Mouse (Mus musculus): ENCODE data around the gene Adipor2. TPM values are rescaled to one million over a fixed set of nuclear protein-coding genes. Genes with fewer than 3 reads are reported as not detected.

Gene Adipor2
- polyA plus RNA-seq, 1 experiment from 2014 or later = 45.5 TPM

DNA sequence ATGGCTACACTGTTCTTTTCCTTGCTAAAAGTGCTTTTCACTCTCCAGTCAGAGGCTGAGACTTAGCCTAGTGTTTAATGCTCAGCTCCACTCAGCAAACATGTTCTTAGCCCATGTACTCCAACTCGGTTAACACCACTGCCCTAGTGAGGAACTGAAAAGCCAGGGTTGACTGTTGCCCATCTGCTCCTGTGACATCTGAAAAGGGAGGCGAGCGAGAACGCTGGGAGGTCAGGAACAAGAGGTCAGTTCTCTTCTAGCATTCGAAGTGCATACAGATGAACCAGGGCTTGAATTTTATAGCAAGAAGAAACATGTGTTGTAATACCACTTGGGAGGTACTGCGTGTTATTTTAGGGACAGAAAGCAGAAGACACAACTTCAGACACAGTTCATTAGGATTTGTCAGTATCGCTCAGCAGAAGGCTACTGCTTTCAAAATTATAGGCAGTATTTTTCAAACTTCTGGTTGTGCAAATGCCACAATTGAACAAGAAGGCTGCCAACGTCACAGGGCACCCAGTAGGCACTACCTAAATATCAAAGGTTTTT, 59.4 kb downstream of the Adipor2 start:
- H3K27me3 ChIP-seq (replicated peaks; ENCODE audit: control insufficient read depth, insufficient read depth, low read length) = no peaks in the 10 kb centered on the region
- H3K4me3 ChIP-seq (ENCODE audit: low read depth, low read length) = no peak overlapping the region
- H3K27ac ChIP-seq (ENCODE audit: low read depth) = no peak overlapping the region
- no peaks in the 10 kb centered on the region for H3K4me1 ChIP-seq (replicated peaks; ENCODE audit: control insufficient read depth, insufficient read depth, low read length)
- 90% methylated on average over 8 of the region's 8 CpGs for WGBS
- H3K36me3 ChIP-seq (ENCODE audit: control insufficient read depth, insufficient read depth, low read length) = peaks cover 85% of the 10 kb centered on the region
- no peak for ATAC-seq (replicated peaks; ENCODE audit: low FRiP score, low TSS enrichment, low read depth)
- no peaks in the 10 kb centered on the region for H3K9me3 ChIP-seq (ENCODE audit: control insufficient read depth, low read length)
- H3K9ac ChIP-seq (ENCODE audit: low read length) = no peak overlapping the region
- DNase-seq (ENCODE audit: low spot score) = no peak
- no peak overlapping the region for H3K4me2 ChIP-seq (ENCODE audit: low read length)

DNA sequence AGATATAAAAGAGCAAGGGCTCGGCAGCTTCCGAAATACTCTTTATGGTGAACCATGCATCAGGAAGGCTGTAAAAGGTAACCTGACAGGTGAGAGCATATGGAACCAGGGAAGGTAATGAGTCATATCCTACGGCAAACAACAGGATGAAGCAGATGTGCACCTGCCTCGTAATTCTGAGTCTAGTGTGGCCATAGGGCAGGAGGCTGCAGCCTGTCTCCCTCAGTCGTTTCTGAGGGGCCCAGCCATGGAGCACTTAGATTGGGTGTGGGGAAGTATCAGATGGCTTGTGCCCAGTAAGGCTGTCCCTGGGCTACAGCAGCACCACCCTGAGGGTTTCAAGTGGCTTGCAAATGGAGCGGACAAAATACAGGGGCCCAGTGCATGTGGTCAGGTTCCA, 65.0 kb downstream of the Adipor2 start:
- 73% methylated on average over 6 of the region's 6 CpGs for WGBS
- Histone ChIP-seq H3K9me3 (ENCODE audit: control insufficient read depth, low read length) (no peaks in the 10 kb centered on the region), H3K4me2 (ENCODE audit: low read length) (no peak overlapping the region), H3K4me1 (replicated peaks; ENCODE audit: control insufficient read depth, insufficient read depth, low read length) (no peaks in the 10 kb centered on the region), H3K4me3 (ENCODE audit: low read depth, low read length) (no peak overlapping the region), H3K36me3 (ENCODE audit: control insufficient read depth, insufficient read depth, low read length) (peaks cover 44% of the 10 kb centered on the region), H3K27me3 (replicated peaks; ENCODE audit: control insufficient read depth, insufficient read depth, low read length) (no peaks in the 10 kb centered on the region), H3K27ac (ENCODE audit: low read depth) (no peak overlapping the region), H3K9ac (ENCODE audit: low read length) (no peak overlapping the region)
- ATAC-seq (replicated peaks; ENCODE audit: low FRiP score, low TSS enrichment, low read depth) (no peak), DNase-seq (ENCODE audit: low spot score) (no peak)

DNA sequence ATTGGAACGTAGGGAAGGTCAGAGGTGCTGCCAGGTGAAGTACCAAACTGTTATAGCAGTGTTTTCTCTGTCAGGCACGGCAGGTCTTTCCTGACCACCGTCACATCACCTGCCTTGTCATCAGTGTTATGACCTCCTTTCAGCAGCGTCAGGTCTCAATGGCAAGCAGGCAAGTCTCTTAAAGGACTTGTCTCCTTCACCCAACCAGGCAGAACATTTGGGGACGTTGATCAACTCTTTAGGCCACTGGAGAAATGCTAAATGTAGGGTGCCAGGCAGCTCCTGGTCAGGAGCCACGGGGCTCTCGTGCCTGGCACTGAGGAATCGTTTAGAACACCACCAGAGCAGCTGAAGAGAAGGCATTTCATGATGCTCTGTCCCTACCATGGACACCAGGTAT, 65.8 kb downstream of the Adipor2 start:
- Histone ChIP-seq H3K4me2 (ENCODE audit: low read length) (no peak overlapping the region), H3K9me3 (ENCODE audit: control insufficient read depth, low read length) (no peaks in the 10 kb centered on the region), H3K4me3 (ENCODE audit: low read depth, low read length) (no peak overlapping the region), H3K27ac (ENCODE audit: low read depth) (no peak overlapping the region), H3K9ac (ENCODE audit: low read length) (no peak overlapping the region), H3K27me3 (replicated peaks; ENCODE audit: control insufficient read depth, insufficient read depth, low read length) (no peaks in the 10 kb centered on the region), H3K4me1 (replicated peaks; ENCODE audit: control insufficient read depth, insufficient read depth, low read length) (no peaks in the 10 kb centered on the region), H3K36me3 (ENCODE audit: control insufficient read depth, insufficient read depth, low read length) (peaks cover 36% of the 10 kb centered on the region)
- DNase-seq (ENCODE audit: low spot score) (no peak), ATAC-seq (replicated peaks; ENCODE audit: low FRiP score, low TSS enrichment, low read depth) (no peak)
- 84% methylated on average over 8 of the region's 8 CpGs for WGBS

DNA sequence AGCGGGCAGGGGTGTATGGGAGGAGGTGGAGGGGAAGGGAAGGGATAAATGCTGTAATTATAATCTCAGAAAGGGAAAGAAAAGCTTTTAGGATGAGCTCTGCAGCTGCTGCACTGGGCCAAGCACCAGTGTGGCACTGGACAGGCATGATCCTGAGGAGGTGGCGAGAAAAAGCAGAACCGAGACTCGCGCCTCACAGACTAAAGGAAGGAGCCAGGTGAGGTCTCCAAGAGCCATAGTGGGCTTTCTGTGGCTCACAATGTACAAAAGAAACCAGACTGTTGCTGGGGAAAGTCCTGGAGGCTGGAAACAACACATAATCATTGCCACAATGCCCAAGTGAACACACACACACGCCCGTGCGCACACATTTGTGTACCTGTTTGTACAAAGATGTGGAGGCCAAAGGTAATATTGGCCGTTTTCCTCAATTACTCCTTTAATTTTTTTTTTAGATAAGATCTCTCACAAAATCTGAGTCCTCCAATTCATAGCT, 66.8 kb downstream of the Adipor2 start:
- no peak overlapping the region for H3K27ac ChIP-seq (ENCODE audit: low read depth)
- ATAC-seq (replicated peaks; ENCODE audit: low FRiP score, low TSS enrichment, low read depth) (no peak), DNase-seq (ENCODE audit: low spot score) (no peak)
- H3K27me3 ChIP-seq (replicated peaks; ENCODE audit: control insufficient read depth, insufficient read depth, low read length) = no peaks in the 10 kb centered on the region
- 82% methylated on average over 9 of the region's 9 CpGs for WGBS
- H3K4me2 ChIP-seq (ENCODE audit: low read length) = no peak overlapping the region
- H3K9ac ChIP-seq (ENCODE audit: low read length) = no peak overlapping the region
- H3K4me1 ChIP-seq (replicated peaks; ENCODE audit: control insufficient read depth, insufficient read depth, low read length) = no peaks in the 10 kb centered on the region
- no peaks in the 10 kb centered on the region for H3K9me3 ChIP-seq (ENCODE audit: control insufficient read depth, low read length)
- no peak overlapping the region for H3K4me3 ChIP-seq (ENCODE audit: low read depth, low read length)
- peaks cover 27% of the 10 kb centered on the region for H3K36me3 ChIP-seq (ENCODE audit: control insufficient read depth, insufficient read depth, low read length)

DNA sequence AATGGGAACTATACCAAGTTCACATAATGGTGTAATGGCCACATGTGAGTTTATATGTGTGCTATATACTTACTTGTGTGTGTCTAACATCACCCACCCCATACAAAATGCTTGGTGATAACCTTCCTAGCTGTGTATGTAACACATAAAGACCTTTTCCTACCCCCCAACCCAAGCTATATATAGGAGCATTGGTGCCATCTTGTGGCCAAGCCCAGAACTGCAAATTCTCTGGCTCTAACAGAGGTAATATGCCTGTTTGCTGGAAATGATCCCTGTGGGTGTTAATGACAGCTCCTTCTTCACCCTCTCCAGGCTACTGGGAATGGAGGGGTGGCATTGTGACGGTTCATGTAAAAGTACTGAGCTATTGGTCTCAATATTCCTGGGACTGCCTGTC, 69.3 kb downstream of the Adipor2 start:
- no peak for ATAC-seq (replicated peaks; ENCODE audit: low FRiP score, low TSS enrichment, low read depth)

DNA sequence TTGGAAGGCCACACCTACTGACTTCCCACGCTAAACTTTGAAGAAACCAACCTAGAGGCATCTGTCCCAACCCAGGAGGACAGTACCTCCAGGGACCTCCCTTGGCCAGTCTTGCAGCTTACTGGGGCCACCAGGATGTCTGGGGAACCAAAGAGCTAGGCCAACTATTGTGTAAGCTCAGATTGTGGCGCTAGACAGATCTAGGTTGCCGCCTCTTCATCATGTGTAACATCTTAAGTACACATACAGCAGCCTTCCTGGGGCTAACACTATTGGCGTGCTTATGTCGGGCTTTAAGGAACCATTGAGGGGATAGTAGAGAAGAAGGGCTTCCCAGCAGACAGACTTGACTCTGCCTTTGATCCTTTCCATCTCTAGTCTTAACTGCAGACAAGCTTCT, 69.7 kb downstream of the Adipor2 start:
- DNase-seq (ENCODE audit: low spot score) = no peak
- H3K4me2 ChIP-seq (ENCODE audit: low read length) = no peak overlapping the region
- no peak overlapping the region for H3K27ac ChIP-seq (ENCODE audit: low read depth)
- H3K36me3 ChIP-seq (ENCODE audit: control insufficient read depth, insufficient read depth, low read length) = no peaks in the 10 kb centered on the region
- no peaks in the 10 kb centered on the region for H3K4me1 ChIP-seq (replicated peaks; ENCODE audit: control insufficient read depth, insufficient read depth, low read length)
- 65% methylated on average over 5 of the region's 5 CpGs for WGBS
- no peaks in the 10 kb centered on the region for H3K9me3 ChIP-seq (ENCODE audit: control insufficient read depth, low read length)
- ATAC-seq (replicated peaks; ENCODE audit: low FRiP score, low TSS enrichment, low read depth) = no peak
- H3K9ac ChIP-seq (ENCODE audit: low read length) = no peak overlapping the region
- H3K27me3 ChIP-seq (replicated peaks; ENCODE audit: control insufficient read depth, insufficient read depth, low read length) = no peaks in the 10 kb centered on the region
- no peak overlapping the region for H3K4me3 ChIP-seq (ENCODE audit: low read depth, low read length)

More for the DNA sequence above, 69.3 kb downstream of the Adipor2 start:
- Histone ChIP-seq H3K27me3 (replicated peaks; ENCODE audit: control insufficient read depth, insufficient read depth, low read length) (no peaks in the 10 kb centered on the region), H3K9ac (ENCODE audit: low read length) (no peak overlapping the region), H3K4me2 (ENCODE audit: low read length) (no peak overlapping the region), H3K4me1 (replicated peaks; ENCODE audit: control insufficient read depth, insufficient read depth, low read length) (no peaks in the 10 kb centered on the region), H3K27ac (ENCODE audit: low read depth) (no peak overlapping the region), H3K36me3 (ENCODE audit: control insufficient read depth, insufficient read depth, low read length) (peaks cover 3% of the 10 kb centered on the region; the same call in 1 of the 2 replicates), H3K9me3 (ENCODE audit: control insufficient read depth, low read length) (no peaks in the 10 kb centered on the region), H3K4me3 (ENCODE audit: low read depth, low read length) (no peak overlapping the region)
- DNase-seq (ENCODE audit: low spot score) = peak; percentile 96
- WGBS = 0% methylated on average over 1 of the region's 1 CpGs

DNA sequence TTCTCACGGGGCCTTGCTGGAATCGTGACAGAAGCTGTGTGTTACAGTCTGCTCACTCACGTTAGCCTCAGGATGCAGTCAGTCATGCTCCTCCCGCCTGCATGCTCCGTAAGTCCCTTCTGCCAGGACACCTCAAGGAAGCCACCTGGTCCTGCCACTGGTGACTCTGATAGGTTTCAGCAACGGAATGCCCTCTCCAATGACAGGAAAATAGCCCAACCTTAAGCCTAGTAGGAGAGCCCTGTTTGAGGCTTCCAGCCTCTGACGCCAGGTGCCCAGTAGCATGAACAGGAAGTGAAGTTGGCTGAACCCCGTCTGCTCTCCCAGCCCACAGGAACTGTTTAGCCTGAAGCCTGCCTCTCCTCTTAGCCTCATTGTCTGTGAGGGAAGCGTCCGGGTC, 71.2 kb downstream of the Adipor2 start:
- Histone ChIP-seq H3K4me2 (ENCODE audit: low read length) (no peak overlapping the region), H3K4me3 (ENCODE audit: low read depth, low read length) (no peak overlapping the region), H3K27ac (ENCODE audit: low read depth) (no peak overlapping the region), H3K4me1 (replicated peaks; ENCODE audit: control insufficient read depth, insufficient read depth, low read length) (no peaks in the 10 kb centered on the region), H3K9ac (ENCODE audit: low read length) (no peak overlapping the region), H3K27me3 (replicated peaks; ENCODE audit: control insufficient read depth, insufficient read depth, low read length) (no peaks in the 10 kb centered on the region), H3K36me3 (ENCODE audit: control insufficient read depth, insufficient read depth, low read length) (no peaks in the 10 kb centered on the region), H3K9me3 (ENCODE audit: control insufficient read depth, low read length) (no peaks in the 10 kb centered on the region)
- WGBS = 48% methylated on average over 10 of the region's 10 CpGs
- no peak for DNase-seq (ENCODE audit: low spot score)
- ATAC-seq (replicated peaks; ENCODE audit: low FRiP score, low TSS enrichment, low read depth) = no peak

DNA sequence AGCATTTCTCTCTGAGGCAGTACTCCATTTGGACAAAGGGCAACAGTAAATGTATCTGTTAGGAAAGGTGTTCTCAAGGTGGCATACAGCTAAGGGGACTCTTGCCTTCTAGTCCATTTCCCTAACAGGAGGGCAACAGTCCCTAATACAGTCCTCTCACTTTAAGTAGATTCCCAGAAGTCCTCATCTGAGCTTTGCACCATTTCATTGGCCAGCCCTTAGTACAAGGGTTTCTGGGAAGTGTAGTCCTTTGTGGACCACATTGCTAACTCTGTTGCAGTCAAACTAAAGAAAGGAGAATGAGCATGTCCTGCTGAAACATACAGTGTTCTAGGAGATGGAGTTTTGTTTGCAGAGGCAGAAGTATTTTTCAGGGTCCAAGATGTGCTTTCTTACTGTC, 76.1 kb downstream of the Adipor2 start:
- no peak for DNase-seq (ENCODE audit: low spot score)

DNA sequence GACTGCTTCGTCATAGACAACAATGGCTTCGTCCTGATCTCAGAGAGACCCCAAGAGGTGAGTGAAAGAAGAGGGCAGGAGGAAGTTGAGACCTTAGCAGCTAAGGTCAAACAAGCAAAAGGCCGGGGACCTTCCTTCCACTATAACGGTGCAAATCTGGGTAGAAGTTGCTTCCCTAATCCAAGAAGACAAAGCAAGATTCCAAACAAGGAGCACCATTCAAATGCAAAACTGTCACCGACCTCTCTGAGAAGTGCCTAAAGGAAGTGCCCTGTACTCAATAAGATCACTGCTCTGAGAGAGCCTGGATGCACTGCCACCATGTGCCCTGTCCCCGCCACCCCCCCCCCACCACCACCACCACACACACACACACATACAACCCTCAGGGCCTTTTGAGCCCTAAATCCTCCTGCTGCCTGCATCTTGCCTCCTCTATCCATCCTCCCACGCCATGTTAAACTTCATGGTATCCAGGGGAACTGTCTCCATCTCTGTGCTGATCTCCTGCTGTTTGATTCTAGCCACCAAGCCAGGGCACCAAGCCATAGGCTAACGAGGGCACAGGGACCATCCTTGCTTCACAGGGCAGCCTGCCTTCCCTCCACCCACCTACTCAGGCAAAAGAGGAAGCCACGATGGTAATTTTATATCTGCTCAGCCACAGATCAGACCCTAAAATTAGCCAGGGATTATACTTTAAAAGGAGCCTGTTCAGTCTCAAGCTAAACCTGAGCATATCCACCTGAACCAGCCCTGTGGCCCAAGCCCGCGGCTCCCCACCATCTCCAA, 79.2 kb downstream of the Adipor2 start:
- H3K4me3 ChIP-seq (ENCODE audit: low read depth, low read length) = no peak overlapping the region
- no peaks in the 10 kb centered on the region for H3K27me3 ChIP-seq (replicated peaks; ENCODE audit: control insufficient read depth, insufficient read depth, low read length)
- no peak for DNase-seq (ENCODE audit: low spot score)
- no peak overlapping the region for H3K4me2 ChIP-seq (ENCODE audit: low read length)
- H3K4me1 ChIP-seq (replicated peaks; ENCODE audit: control insufficient read depth, insufficient read depth, low read length) = no peaks in the 10 kb centered on the region
- 43% methylated on average over 10 of the region's 11 CpGs for WGBS
- no peaks in the 10 kb centered on the region for H3K9me3 ChIP-seq (ENCODE audit: control insufficient read depth, low read length)
- no peak overlapping the region for H3K9ac ChIP-seq (ENCODE audit: low read length)
- ATAC-seq (replicated peaks; ENCODE audit: low FRiP score, low TSS enrichment, low read depth) = no peak
- H3K36me3 ChIP-seq (ENCODE audit: control insufficient read depth, insufficient read depth, low read length) = no peaks in the 10 kb centered on the region
- no peak overlapping the region for H3K27ac ChIP-seq (ENCODE audit: low read depth)

More for the DNA sequence above, 76.1 kb downstream of the Adipor2 start:
- Histone ChIP-seq H3K27ac (ENCODE audit: low read depth) (no peak overlapping the region), H3K27me3 (replicated peaks; ENCODE audit: control insufficient read depth, insufficient read depth, low read length) (no peaks in the 10 kb centered on the region), H3K4me2 (ENCODE audit: low read length) (no peak overlapping the region), H3K9me3 (ENCODE audit: control insufficient read depth, low read length) (no peaks in the 10 kb centered on the region), H3K9ac (ENCODE audit: low read length) (no peak overlapping the region), H3K4me3 (ENCODE audit: low read depth, low read length) (no peak overlapping the region), H3K4me1 (replicated peaks; ENCODE audit: control insufficient read depth, insufficient read depth, low read length) (no peaks in the 10 kb centered on the region), H3K36me3 (ENCODE audit: control insufficient read depth, insufficient read depth, low read length) (no peaks in the 10 kb centered on the region)
- 0 out of 2 replicates have a peak, but pooled peaks have one; percentile 45 for ATAC-seq (replicated peaks; ENCODE audit: low FRiP score, low TSS enrichment, low read depth)

Data from intestine, embryonic 14.5 days (tissue).